ENCODE assay signal across 8 mouse cellular contexts in genomic region chr17:46393012-46393411, GRCm38 (mm10). TPM values are rescaled to one million over a fixed set of nuclear protein-coding genes. Genes with fewer than 3 reads are reported as not detected.
DNase-seq lines count a peak whose midpoint lies in the region; ATAC-seq lines count a peak whose summit lies in the region.

No protein-coding gene starts in this region.

- H3K4me3 ChIP-seq in neural tube, embryonic 14.5 days (ENCODE audit: low read depth, low read length) = no peak overlapping the region

- WGBS in neural tube, embryonic 14.5 days = 55% methylated on average over 2 of the region's 2 CpGs

- H3K36me3 ChIP-seq in neural tube, embryonic 14.5 days (ENCODE audit: control insufficient read depth, insufficient read depth, low read length) = peaks cover 22% of the 10 kb centered on the region

- H3K9ac ChIP-seq in neural tube, embryonic 14.5 days (replicated peaks; ENCODE audit: low read depth, low read length) = no peak overlapping the region

- no peaks in the 10 kb centered on the region for H3K27me3 ChIP-seq in neural tube, embryonic 14.5 days (ENCODE audit: control insufficient read depth, insufficient read depth, low read length)

- peak; percentile 25 to 45 for DNase-seq in frontal cortex, postnatal 36 days (ENCODE audit: low spot score in 2 of 2)
- DNase-seq in ovary, postnatal 36 days (ENCODE audit: low spot score) = peak; percentile 13
- no peak for DNase-seq in ovary, postnatal 14 days (ENCODE audit: low spot score)
- peak; percentile 10 for DNase-seq in adrenal gland, postnatal 25 days
- DNase-seq in induced T-regulatory cell, adult 2 months (ENCODE audit: low read depth) = peak; percentile 72
- no peak for DNase-seq in layer of hippocampus, adult 9-10 months (ENCODE audit: low spot score)

- no peak; the same call in 1 of the 2 replicates for ATAC-seq in frontal cortex, adult (ENCODE audit: low TSS enrichment)
- ATAC-seq in neural tube, embryonic 14.5 days (ENCODE audit: low read depth) = peak; percentile 54; the same call in 1 of the 2 replicates

- H3K27ac ChIP-seq in neural tube, embryonic 14.5 days (ENCODE audit: low read depth, low read length) = no peak overlapping the region

- no peak overlapping the region for H3K4me2 ChIP-seq in neural tube, embryonic 14.5 days (ENCODE audit: low read depth, low read length)

- no peaks in the 10 kb centered on the region for H3K4me1 ChIP-seq in neural tube, embryonic 14.5 days (ENCODE audit: control insufficient read depth, insufficient read depth, low read length)

- H3K9me3 ChIP-seq in neural tube, embryonic 14.5 days (ENCODE audit: control insufficient read depth, low read length) = no peaks in the 10 kb centered on the region

RNA-seq across cellular contexts. Expression of gene Zfp318, which starts 9.5 kb away (rescaled TPM):
- 34.7 and 38.3 TPM in 2 replicates for total RNA-seq in adrenal gland, postnatal 25 days (2021)
- 30.0 and 32.5 TPM in 2 replicates for polyA plus RNA-seq in neural tube, embryonic 14.5 days (2014; fragmentation: Nextera tagmentation; extraction: Ambion mirVana)

RNA-seq across cellular contexts. Expression of gene Crip3, which starts 35.7 kb away (rescaled TPM):
- 0.61 and 1.4 TPM in 2 replicates for total RNA-seq in adrenal gland, postnatal 25 days (2021)
- 2.2 and 2.4 TPM in 2 replicates for polyA plus RNA-seq in neural tube, embryonic 14.5 days (2014; fragmentation: Nextera tagmentation; extraction: Ambion mirVana)

RNA-seq across cellular contexts. Expression of gene Slc22a7, which starts 45.2 kb away (rescaled TPM):
- total RNA-seq in adrenal gland, postnatal 25 days (2021) = not detected in 2 replicates
- not detected in 2 replicates for polyA plus RNA-seq in neural tube, embryonic 14.5 days (2014; fragmentation: Nextera tagmentation; extraction: Ambion mirVana)

Comparison
In these comparisons a context has a peak if more than half of its experiments do, and no peak if none do; other contexts are left out.
1. DNase-seq: peak in frontal cortex, postnatal 36 days (2 of 2), ovary, postnatal 36 days (single experiment), adrenal gland, postnatal 25 days (single experiment) and induced T-regulatory cell, adult 2 months (single experiment); none in ovary, postnatal 14 days (single experiment) and layer of hippocampus, adult 9-10 months (single experiment).